Mouse (Mus musculus): ENCODE results near the gene Ajuba. TPM values are rescaled to one million over a fixed set of nuclear protein-coding genes. Genes with fewer than 3 reads are reported as not detected.

Gene Ajuba
- polyA plus RNA-seq, 1 experiment = 0.12 TPM

GRCm38 (mm10) chr14:54527227-54528006, 49.9 kb downstream of the Ajuba start:
- no peak for TF ChIP-seq GATA1 (IDR thresholded peaks at IDR 0.05; ENCODE audit: low read length)

- TF ChIP-seq GATA1 (IDR thresholded peaks at IDR 0.05; ENCODE audit: low read length) = no peak
These were observed 53.8 kb downstream of the Ajuba start for GRCm38 (mm10) chr14:54523600-54523999.

Other genes starting within 250 kb of the Ajuba start
- 164 and 228 TPM in 2 replicates for gene Oxa1l, start 216.7 kb downstream of the Ajuba start, polyA plus RNA-seq (2012)
- gene Slc7a7, start 159.8 kb downstream of the Ajuba start, polyA plus RNA-seq (2012) = 0.21 and 0.33 TPM in 2 replicates
- gene Mrpl52, start 150.6 kb downstream of the Ajuba start, polyA plus RNA-seq (2012) = 2,065 and 2,909 TPM in 2 replicates
- 151 and 178 TPM in 2 replicates for gene Mmp14, start 145.9 kb downstream of the Ajuba start, polyA plus RNA-seq (2012)
- 345 and 440 TPM in 2 replicates for gene Lrp10, start 113.4 kb downstream of the Ajuba start, polyA plus RNA-seq (2012)
- 0.31 and 0.32 TPM in 2 replicates for gene Rem2, start 101.5 kb downstream of the Ajuba start, polyA plus RNA-seq (2012)
- 166 and 236 TPM in 2 replicates for gene Prmt5, start 60.0 kb downstream of the Ajuba start, polyA plus RNA-seq (2012)
- 37.7 and 58.3 TPM in 2 replicates for gene Haus4, start 22.9 kb downstream of the Ajuba start, polyA plus RNA-seq (2012)
- 19.6 and 20.0 TPM in 2 replicates for gene 4931414P19Rik, start 28.4 kb upstream of the Ajuba start, polyA plus RNA-seq (2012)
- 193 and 266 TPM in 2 replicates for gene Psmb5, start 40.5 kb upstream of the Ajuba start, polyA plus RNA-seq (2012)
- gene Psmb11, start 43.9 kb upstream of the Ajuba start, polyA plus RNA-seq (2012) = not detected in 2 replicates
- gene Gm17606, start 63.4 kb upstream of the Ajuba start, polyA plus RNA-seq (2012) = not detected in 2 replicates
- gene Cdh24, start 63.8 kb upstream of the Ajuba start, polyA plus RNA-seq (2012) = 2.3 and 2.8 TPM in 2 replicates
- gene 1700123O20Rik, start 108.7 kb upstream of the Ajuba start, polyA plus RNA-seq (2012) = 6.6 and 9.8 TPM in 2 replicates
- 516 and 685 TPM in 2 replicates for gene Acin1, start 109.4 kb upstream of the Ajuba start, polyA plus RNA-seq (2012)
- not detected in 2 replicates for gene Gm29776, start 121.3 kb upstream of the Ajuba start, polyA plus RNA-seq (2012)
- not detected in 2 replicates for gene Cebpe, start 134.6 kb upstream of the Ajuba start, polyA plus RNA-seq (2012)
- gene Slc7a8, start 204.4 kb upstream of the Ajuba start, polyA plus RNA-seq (2012) = 79.2 and 81.1 TPM in 2 replicates
- not detected in 2 replicates for gene Rnf212b, start 236.6 kb upstream of the Ajuba start, polyA plus RNA-seq (2012)